Mouse (Mus musculus) spleen, embryonic (tissue): Measurements from ENCODE around the gene Rsl1d1.

ENCODE experiments used
- CTCF ChIA-PET: fragments of 350-600 bp; sonication (Branson Sonifier 250); formaldehyde crosslinking; loops from one replicate; lab custom pipeline; 2022; lab: Charles Lee

Gene Rsl1d1

GRCm38 (mm10) chr16:11202571-11203554 lies at the start of gene Rsl1d1:
Gene Rsl1d1, minus strand, starts transcription at chr16:11203331.
- CTCF ChIA-PET, result interaction anchor here (0.5 kb wide), 1 partner anchor 143 kb away, joined by 3 read pairs; no protein-coding TSS in a partner anchor

- CTCF ChIA-PET, result no interaction called here
Observed at GRCm38 (mm10) chr16:11247791-11248190, 44.7 kb upstream of the Rsl1d1 start.

DNA sequence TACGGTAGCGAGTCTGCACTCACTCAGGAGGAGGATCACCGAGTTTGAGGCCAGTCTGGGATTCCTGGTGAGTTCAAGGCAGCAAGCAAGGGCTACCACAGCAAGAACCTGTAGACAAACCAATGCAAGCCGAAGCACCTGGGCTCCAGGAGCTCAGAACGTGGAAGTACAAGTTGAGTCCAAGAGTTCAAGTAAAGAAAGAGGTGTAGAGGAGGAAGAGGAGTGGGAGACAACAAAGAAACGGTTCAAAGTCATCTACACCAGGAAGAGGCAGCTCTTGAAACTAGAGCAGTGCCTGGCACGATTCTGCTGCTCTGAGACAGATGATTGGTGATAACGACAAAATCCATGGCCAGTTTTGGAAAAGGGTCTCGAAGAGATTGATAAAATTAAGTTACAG lies 42.6 kb upstream of the Rsl1d1 start:
- CTCF ChIA-PET, result interaction anchor here (0.6 kb wide), 1 partner anchor 15 kb away, joined by 8 read pairs; no protein-coding TSS in a partner anchor

DNA sequence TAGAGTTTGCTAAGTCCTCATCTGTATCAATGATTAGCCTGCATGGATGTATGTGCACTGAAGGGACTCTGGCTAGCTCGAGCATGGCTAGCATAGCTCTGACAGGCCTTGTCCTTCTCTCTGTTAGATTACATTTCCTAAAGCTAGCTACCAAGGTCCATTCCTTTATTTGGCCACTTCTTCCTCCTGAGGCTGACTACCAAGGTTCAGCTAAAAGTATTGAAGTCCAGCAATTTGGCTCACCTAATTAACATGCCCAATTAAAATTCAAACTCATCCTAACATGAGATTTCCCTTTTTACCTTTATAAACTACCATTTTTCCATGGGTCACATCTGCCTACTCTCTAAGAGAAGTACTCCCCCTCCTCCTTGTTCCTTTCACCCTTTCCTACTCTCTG lies 39.3 kb upstream of the Rsl1d1 start:
- CTCF ChIA-PET, result interaction anchor here (1.4 kb wide), 1 partner anchor 16 kb away, joined by 3 read pairs; no protein-coding TSS in a partner anchor

DNA sequence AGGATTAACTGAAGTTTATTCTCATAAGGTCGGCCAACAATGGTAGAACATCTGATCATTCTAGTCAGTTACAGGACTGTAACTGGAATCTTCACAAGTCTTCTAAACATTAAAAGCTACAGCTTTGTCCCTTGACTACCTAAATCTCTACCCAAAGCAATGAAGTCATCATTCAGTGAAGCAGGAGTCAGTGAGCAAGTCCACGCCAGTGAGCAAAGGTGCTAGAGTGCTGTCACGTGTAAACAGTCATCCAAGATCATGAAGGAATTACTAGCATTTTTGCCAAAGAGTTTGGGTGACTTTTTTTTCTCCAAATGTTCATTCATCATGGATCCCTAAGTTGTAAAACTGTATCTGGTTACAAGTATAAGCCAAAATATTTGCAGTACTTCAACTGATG lies 14.7 kb upstream of the Rsl1d1 start:
- CTCF ChIA-PET, result no interaction called here

- CTCF ChIA-PET, result interaction anchor here (0.5 kb wide), 1 partner anchor 144 kb away, joined by 3 read pairs; no protein-coding TSS in a partner anchor
Observed at GRCm38 (mm10) chr16:11203600-11204390, 664 bp upstream of the Rsl1d1 start.

DNA sequence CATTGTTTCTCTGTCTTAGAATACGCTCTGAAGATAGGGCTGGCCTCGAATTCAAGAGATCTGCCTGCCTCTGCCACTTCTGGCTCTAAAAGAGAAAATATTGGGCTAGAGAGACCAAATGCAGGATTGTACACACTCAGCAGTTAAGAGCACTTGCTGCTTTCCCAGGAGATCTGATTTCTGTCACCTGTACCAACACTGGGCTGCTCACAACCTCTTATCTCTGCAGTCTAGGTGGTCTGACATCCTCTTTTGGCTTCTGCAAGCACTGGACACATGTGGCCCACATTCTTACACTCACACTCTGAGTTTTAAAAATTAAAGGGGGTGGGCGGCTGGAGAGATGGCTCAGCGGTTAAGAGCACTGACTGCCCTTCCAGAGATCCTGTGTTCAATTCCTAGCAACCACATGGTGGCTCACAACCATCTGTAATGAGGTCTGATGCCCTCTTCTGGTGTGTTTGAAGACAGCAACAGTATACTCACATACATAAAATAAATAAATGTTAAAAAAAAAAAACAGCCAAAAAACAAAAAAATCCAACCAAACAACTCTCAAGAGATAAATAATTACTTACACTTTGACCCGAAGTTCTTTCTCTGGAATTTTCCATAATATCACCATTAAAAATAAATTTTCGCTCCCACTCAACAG lies 1.3 kb downstream of the Rsl1d1 start:
- CTCF ChIA-PET, result no interaction called here

GRCm38 (mm10) chr16:11200247-11200646 lies 2.9 kb downstream of the Rsl1d1 start:
- CTCF ChIA-PET, result no interaction called here

GRCm38 (mm10) chr16:11198467-11198866 lies 4.7 kb downstream of the Rsl1d1 start:
- CTCF ChIA-PET, result no interaction called here

- CTCF ChIA-PET, result interaction anchor here (0.7 kb wide), 1 partner anchor 20 kb away, joined by 3 read pairs; no protein-coding TSS in a partner anchor
Observed at GRCm38 (mm10) chr16:11197052-11197451, 6.1 kb downstream of the Rsl1d1 start.

- CTCF ChIA-PET, result no interaction called here
Observed at GRCm38 (mm10) chr16:11193231-11193630, 9.9 kb downstream of the Rsl1d1 start.

DNA sequence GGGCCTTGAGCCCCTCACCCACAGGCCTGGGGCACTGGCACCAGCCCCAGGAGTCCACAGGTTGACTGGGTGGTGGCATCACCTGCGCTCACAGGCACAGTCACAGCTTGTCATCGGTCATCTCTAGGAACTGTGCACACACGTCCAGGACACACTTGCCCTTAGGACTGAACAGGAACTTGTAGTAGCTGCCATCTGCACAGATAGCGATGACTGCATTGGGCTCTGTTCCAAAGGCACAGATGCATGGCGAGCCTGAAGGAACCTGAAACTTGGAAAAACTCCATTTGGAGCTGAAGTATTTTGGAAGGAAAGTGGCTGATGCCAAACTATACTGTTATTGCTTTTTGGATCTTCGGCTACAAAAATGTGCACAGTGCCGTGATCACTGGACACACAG lies 13.0 kb downstream of the Rsl1d1 start:
- CTCF ChIA-PET, result no interaction called here

- CTCF ChIA-PET, result interaction anchor here (0.5 kb wide), 1 partner anchor 19 kb away, joined by 3 read pairs; no protein-coding TSS in a partner anchor
Observed at GRCm38 (mm10) chr16:11177404-11177803, 25.7 kb downstream of the Rsl1d1 start.

GRCm38 (mm10) chr16:11176884-11177244 lies 26.3 kb downstream of the Rsl1d1 start:
- CTCF ChIA-PET, result interaction anchor here (0.5 kb wide), 1 partner anchor 20 kb away, joined by 3 read pairs; no protein-coding TSS in a partner anchor

DNA sequence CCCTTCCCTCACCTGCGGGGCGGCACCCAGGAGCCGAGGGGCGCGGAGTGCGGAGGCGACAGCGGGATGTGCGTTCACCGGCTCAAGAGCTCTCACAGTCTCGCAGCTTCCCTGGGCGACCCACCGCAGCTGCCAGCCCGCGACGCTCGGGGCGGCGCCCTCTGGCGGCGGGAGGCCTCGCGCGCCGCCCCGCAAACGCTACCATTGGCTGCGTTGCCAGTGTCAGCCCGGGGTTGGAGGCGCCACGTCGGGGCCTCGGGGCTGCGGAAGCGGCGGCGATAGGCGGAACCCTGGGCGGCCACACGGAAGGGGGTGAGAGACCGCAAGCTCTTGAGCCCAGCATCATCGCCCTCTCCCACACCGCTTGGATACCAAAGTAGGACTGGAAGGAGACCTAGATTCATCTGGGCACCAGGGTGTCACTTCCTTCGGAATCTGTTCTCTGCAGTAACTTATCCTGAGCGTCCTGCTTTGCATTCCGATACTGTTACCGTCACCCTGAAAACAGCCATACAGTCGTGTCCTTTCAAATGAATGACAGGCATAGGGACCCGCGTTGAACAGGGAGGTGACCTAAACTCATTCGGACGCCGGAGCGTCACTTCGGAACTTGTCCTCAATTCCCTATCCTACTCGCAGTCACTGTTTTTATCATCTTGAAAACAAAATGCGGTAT lies 26.8 kb downstream of the Rsl1d1 start, which contains the start of gene Zc3h7a:
TSS of gene Zc3h7a (minus strand) at position 186 of the 676 bp plus-strand sequence.
- CTCF ChIA-PET, result no interaction called here

DNA sequence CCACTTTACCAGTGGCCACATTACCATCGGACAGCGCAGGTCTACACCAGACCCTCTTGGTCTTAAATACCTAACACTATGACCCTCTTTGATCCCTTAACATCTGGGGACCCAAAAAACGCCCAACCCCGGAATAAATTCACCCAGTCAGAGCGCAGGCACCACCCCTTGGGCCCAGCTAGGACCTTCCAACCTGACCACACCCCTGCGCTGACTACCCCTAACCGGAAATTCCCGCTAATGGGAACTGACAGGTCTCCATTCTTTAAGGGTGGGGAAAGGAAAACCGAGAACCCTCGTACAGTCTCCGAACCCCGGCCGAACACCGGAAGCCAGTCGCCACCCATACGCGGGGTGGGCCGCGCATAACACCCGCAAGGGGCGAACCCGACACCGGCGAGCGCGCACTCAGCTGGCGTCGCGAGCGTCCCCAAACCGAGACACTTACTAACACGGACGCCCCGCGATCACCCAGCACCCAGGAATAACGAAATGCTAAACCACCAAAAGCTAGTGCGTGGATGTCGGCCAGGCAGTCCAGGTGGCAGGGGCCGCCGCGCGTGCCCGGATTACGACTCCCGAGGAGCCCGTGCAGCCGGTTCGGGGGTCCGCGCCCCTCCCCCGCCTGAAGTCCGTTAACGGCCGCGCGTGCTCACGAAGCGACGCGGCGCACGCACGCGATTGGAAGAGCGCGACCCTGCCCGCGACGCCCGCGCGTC lies 27.5 kb downstream of the Rsl1d1 start:
- CTCF ChIA-PET, result no interaction called here

DNA sequence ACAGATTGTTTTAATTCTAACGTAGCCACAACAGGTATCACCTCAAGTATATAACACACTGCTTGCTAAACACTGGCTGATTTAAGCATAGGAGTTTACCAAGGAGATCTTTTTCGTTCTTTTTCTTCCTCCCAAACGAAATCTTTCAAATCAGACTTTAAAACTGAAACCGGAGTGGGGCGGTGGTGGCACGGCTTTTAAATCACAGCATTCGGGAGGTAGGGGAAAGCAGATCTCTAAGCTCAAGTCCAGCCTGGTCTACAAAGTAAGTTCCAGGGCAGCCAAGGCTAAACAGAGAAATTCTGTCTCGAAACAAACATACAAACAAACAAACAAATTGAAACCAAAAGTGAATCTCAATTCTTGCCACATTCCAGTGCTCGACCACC lies 28.0 kb downstream of the Rsl1d1 start:
- CTCF ChIA-PET, result interaction anchor here (1.3 kb wide), 2 partner anchors 23 to 99 kb away, joined by 3 to 4 read pairs; no protein-coding TSS in a partner anchor

DNA sequence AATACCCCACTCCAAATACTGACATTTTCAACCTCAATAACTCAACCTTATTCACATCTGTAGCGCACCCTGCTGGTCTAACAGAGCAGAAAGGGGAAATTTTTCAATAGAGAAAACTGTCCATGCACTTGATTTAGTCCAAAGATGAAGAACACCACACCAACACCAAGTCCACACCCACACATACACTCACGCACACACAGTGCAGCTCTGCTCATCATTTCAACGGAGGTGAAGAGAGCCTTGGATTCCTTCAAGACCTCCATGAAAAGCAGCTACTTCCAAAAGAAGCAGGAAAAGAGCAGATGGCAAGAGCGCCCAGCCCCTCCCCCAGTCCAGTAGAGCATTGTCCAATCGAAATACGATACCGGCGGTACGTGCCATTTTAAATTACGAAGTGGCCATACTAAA lies 28.5 kb downstream of the Rsl1d1 start:
- CTCF ChIA-PET, result interaction anchor here (0.6 to 1.3 kb wide), 3 partner anchors 23 to 324 kb away, joined by 3 to 12 read pairs (median 4); no protein-coding TSS in a partner anchor

DNA sequence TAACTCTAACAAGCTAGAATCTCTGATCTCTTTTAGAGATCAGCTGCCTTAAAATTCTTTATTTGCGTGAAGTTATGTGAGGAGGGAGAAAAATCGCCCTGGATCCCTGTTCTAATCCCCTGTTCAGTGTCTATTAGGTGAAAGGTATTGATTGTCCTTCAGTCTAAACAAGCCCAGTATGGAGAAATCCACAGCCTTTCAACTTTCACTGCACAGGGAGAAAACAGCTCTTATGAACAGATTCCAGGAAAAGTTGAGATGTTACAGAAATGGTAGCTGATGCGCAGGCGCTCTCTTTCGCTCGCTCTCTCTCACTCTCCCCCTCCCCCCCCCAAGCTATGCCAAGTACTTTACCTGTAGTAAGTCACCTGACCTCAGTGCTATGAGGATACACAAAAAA lies 31.5 kb downstream of the Rsl1d1 start:
- CTCF ChIA-PET, result interaction anchor here (0.6 kb wide), 1 partner anchor 45 kb away, joined by 3 read pairs; no protein-coding TSS in a partner anchor

GRCm38 (mm10) chr16:11166431-11166830 lies 36.7 kb downstream of the Rsl1d1 start:
- CTCF ChIA-PET, result no interaction called here
